Mouse (Mus musculus) heart, embryonic 10.5 days (tissue): ENCODE results near the gene Taar2. TPM values are rescaled to one million over a fixed set of nuclear protein-coding genes. Genes with fewer than 3 reads are reported as not detected.
A peak's percentile ranks its signal among the peaks of the same experiment; 100 is the strongest.

Experiments used
- DNase-seq: peaks from one replicate; pipeline ENCODE4 v3.0.0-alpha.2; 2017; ENCODE audit warnings: low spot score
- H3K27ac ChIP-seq: fragments of 300-500 bp; sonication (generic); 2 replicates; pipeline ENCODE4 v1.5.1; 2016; ENCODE audit warnings: mild to moderate bottlenecking
- H3K27me3 ChIP-seq: fragments of 300-500 bp; sonication (generic); 2 replicates; pipeline ENCODE4 v1.6.1; 2016; ENCODE audit warnings: mild to moderate bottlenecking; ENCODE audit not compliant: poor library complexity, insufficient read depth, severe bottlenecking
- H3K36me3 ChIP-seq: fragments of 300-500 bp; sonication (generic); 2 replicates; pipeline ENCODE4 v1.6.1; 2016; ENCODE audit warnings: mild to moderate bottlenecking, moderate library complexity
- H3K4me1 ChIP-seq: fragments of 300-500 bp; sonication (generic); 2 replicates; pipeline ENCODE4 v1.6.1; 2016; ENCODE audit warnings: mild to moderate bottlenecking
- H3K4me3 ChIP-seq: fragments of 300-500 bp; sonication (generic); 2 replicates; pipeline ENCODE4 v1.5.1; 2016; ENCODE audit warnings: mild to moderate bottlenecking, moderate library complexity
- H3K9me3 ChIP-seq: fragments of 300-500 bp; sonication (generic); 2 replicates; pipeline ENCODE4 v1.6.1; 2016; ENCODE audit warnings: mild to moderate bottlenecking, moderate library complexity
- WGBS: fragments of 180-500 bp; shearing (Covaris S2); methylation state at CpG from one replicate; pipeline ENCODE4 v1.1.7; 2016; 5-methylcytosine and 5-hydroxymethylcytosine counted together
- polyA plus RNA-seq: library from polyadenylated mRNA; unstranded; fragments of >200 nt; fragmentation: Nextera tagmentation; extraction: Ambion mirVana; gene quantifications from 2 replicates; pipeline ENCODE4 v1.2.1, GENCODE M21; 2016

The Taar2 gene
- polyA plus RNA-seq = 0.14 TPM in 1 of 2 replicates, not detected in the other

DNA sequence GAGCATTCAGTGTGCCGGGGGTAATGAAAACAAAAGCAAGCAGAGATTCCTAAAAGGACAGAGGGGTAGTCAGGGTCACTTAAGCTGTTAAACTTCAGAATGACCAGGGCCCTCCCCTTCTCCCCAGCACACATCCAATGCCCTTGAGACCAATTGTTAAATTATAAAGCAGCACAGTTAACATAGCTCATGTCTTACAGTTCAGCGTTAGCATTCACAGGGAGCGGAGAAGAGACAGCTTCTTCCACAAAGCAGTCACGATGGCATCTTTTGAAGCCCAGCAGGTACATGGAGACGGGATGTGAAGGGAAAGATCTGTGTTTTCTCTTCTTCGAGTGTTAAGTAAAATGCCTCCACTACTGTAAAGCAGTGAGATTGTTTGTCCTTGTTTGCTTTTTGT lies at the start of gene Taar2:
Taar2 (plus strand) TSS at position 261 of the 400 bp plus-strand sequence.
- Histone ChIP-seq H3K27me3 (no peaks in the 10 kb centered on the region), H3K4me1 (peaks cover 3% of the 10 kb centered on the region; the same call in 1 of the 2 replicates), H3K36me3 (no peaks in the 10 kb centered on the region), H3K4me3 (no peak within 1 kb of the TSS), H3K9me3 (no peaks in the 10 kb centered on the region), H3K27ac (no peak within 1 kb of the TSS)
- no peak for DNase-seq
- WGBS = 59% methylated on average over 6 of the region's 6 CpGs

DNA sequence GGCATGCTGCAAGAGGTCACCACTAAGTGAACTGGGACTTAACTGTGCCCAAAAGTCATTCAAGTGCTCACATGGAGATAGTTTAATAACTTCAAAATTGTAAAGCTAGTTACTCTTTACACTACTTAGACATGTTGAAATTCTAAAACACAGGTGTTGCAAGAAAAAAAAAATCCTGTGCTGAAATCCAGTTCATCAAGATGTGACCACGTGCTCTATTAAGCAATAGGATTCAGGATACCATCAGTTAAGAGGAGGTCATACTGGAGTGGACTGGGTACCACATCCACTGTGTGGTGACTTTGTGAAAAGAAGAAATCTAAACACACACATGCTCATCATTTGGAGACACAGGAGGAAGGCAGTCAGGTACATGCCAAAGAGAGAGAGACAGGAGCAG lies 45.4 kb upstream of the Taar2 start:
- H3K27ac ChIP-seq = no peak overlapping the region
- H3K4me3 ChIP-seq = no peak overlapping the region
- H3K9me3 ChIP-seq = no peaks in the 10 kb centered on the region
- H3K27me3 ChIP-seq = no peaks in the 10 kb centered on the region
- H3K4me1 ChIP-seq = peaks cover 4% of the 10 kb centered on the region; the same call in 1 of the 2 replicates
- 88% methylated on average over 1 of the region's 1 CpGs for WGBS
- H3K36me3 ChIP-seq = no peaks in the 10 kb centered on the region
- DNase-seq = no peak

DNA sequence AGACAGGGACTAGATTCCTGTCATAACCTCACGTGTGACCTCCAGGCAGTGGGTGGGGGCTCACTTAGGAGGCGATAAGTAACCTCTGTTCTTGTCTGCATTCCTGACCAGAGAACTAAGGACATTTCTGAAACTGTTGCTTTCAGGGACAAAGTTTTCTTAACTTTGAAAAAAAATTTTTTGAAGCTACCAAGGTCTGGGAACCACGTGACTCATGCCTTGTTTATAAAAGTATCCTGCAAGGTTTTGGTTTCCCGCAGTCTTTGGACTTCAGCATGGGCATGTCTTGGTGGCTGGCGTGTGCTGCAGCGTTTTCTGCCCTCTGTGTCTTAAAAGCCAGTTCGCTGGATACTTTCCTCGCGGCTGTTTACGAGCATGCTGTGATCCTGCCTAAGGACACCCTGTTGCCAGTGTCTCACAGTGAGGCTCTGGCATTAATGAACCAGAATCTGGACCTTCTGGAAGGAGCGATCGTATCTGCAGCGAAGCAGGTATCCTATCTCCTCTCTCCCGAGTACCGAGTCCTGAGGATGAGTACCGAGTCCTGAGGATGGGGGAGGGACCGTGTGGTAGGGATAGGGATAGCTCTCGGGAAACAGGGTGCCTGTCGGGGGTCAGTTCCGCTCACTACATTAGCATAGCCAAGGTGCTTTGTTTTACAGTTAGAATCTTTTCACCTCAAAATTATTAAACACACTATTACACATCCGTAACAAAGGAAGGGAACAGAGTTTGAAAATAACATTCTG lies 43.6 kb upstream of the Taar2 start, which contains the start of gene Vnn1:
Vnn1 (plus strand) TSS at position 88 of the 749 bp plus-strand sequence.
- no peaks in the 10 kb centered on the region for H3K27me3 ChIP-seq
- peak within 1 kb of the TSS; percentile 84 for H3K27ac ChIP-seq
- 15% methylated on average over 21 of the region's 21 CpGs for WGBS
- no peaks in the 10 kb centered on the region for H3K36me3 ChIP-seq
- no peaks in the 10 kb centered on the region for H3K9me3 ChIP-seq
- H3K4me1 ChIP-seq = peaks cover 4% of the 10 kb centered on the region; the same call in 1 of the 2 replicates
- peak within 1 kb of the TSS; percentile 58 for H3K4me3 ChIP-seq
- DNase-seq = no peak

DNA sequence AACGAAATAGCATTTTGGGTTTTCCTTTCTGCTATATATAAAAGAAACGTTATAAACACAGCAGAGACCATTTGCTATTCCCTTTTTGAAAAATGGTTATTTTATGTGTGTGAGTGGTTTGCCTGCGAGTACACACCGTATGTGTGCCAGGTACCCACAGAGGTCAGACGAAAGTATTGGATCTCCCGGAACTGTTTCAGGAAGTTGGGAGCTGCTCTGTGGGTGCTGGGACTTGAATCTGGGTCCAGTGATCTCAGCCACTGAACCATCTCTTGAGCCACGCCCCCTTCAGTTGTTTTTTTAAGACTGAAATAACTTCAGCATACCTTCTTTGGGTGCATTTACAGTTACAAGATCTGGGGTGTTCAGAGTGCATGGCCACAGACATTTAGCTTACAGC lies 43.0 kb upstream of the Taar2 start:
- 68% methylated on average over 7 of the region's 7 CpGs for WGBS

DNA sequence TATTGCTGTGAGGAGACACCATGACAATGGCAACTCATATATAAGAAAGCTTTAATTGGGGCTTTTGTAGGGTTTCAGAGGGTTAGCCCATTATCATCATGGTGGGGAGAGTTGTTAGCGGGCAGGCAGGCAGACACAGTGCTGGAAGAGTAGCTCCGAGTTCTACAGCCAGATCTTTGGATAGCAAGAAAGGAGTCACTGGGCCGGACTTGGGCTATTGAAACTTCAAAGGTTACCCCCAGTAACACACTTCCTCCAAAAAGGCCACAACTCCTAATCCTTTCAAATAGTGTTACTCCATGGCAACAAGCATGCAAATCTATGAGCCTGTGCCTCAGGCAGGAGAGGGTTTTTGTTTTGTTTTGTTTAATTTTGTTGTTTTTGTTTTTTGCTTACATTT lies 37.3 kb upstream of the Taar2 start:
- H3K27ac ChIP-seq = no peak overlapping the region
- 79% methylated on average over 3 of the region's 3 CpGs for WGBS
- no peak for DNase-seq

More for the DNA sequence above, 43.0 kb upstream of the Taar2 start:
- no peaks in the 10 kb centered on the region for H3K9me3 ChIP-seq
- H3K36me3 ChIP-seq = no peaks in the 10 kb centered on the region
- DNase-seq = no peak
- H3K27ac ChIP-seq = no peak overlapping the region
- H3K4me1 ChIP-seq = peaks cover 4% of the 10 kb centered on the region; the same call in 1 of the 2 replicates
- H3K27me3 ChIP-seq = no peaks in the 10 kb centered on the region
- peak overlapping the region; percentile 58 for H3K4me3 ChIP-seq

DNA sequence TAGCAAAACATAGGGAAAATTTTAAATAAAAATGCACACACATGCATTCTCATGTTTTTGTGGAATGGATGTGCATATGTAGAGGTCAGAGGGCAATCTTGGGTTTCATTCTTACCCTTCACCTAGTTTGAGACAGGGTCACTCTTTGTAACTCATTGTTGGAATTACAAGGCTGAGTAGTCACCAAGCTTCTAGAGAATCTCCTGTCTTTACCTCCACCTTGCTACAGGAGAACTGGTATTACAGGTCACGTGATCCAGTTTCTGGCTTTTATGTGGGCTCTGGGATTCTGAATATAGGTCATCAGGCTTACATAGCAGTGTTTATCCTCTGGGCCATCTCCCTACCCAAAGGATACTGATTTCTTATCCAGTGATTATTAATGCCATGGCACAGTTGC lies 32.7 kb upstream of the Taar2 start:
- 81% methylated on average over 1 of the region's 1 CpGs for WGBS
- no peak overlapping the region for H3K27ac ChIP-seq
- no peak overlapping the region for H3K4me3 ChIP-seq
- H3K27me3 ChIP-seq = no peaks in the 10 kb centered on the region
- no peak for DNase-seq
- no peaks in the 10 kb centered on the region for H3K9me3 ChIP-seq
- 0 out of 2 replicates have a peak, but pooled peaks cover 8% of the 10 kb centered on the region for H3K36me3 ChIP-seq
- no peaks in the 10 kb centered on the region for H3K4me1 ChIP-seq

More for the DNA sequence above, 37.3 kb upstream of the Taar2 start:
- no peak overlapping the region for H3K4me3 ChIP-seq
- no peaks in the 10 kb centered on the region for H3K27me3 ChIP-seq
- H3K9me3 ChIP-seq = no peaks in the 10 kb centered on the region
- H3K4me1 ChIP-seq = no peaks in the 10 kb centered on the region
- H3K36me3 ChIP-seq = 0 out of 2 replicates have a peak, but pooled peaks cover 8% of the 10 kb centered on the region

DNA sequence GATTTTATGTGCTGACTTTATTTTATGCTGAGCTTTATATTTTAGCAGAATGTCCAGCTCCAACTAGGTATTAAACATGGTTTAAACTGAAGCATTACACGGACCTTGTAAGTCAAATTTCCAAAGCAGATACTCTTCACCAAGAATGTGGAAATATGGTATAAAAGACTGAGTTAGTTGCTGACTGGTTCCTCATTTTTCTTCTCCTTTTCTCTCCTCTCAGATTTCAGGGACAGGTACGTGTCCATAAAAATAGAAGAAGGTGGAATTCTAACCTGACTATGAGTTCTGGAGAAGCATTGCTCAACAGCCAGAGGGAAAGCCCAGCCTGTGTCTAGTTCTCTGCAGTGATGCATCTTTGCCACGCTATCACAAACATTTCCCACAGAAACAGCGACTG lies 18.3 kb upstream of the Taar2 start, which contains the start of gene Taar1:
Taar1 (plus strand) TSS at position 301 of the 400 bp plus-strand sequence.
- 80% methylated on average over 4 of the region's 4 CpGs for WGBS
- Histone ChIP-seq H3K4me1 (no peaks in the 10 kb centered on the region), H3K27me3 (no peaks in the 10 kb centered on the region), H3K27ac (no peak within 1 kb of the TSS), H3K36me3 (no peaks in the 10 kb centered on the region), H3K4me3 (no peak within 1 kb of the TSS), H3K9me3 (no peaks in the 10 kb centered on the region)
- DNase-seq = no peak

DNA sequence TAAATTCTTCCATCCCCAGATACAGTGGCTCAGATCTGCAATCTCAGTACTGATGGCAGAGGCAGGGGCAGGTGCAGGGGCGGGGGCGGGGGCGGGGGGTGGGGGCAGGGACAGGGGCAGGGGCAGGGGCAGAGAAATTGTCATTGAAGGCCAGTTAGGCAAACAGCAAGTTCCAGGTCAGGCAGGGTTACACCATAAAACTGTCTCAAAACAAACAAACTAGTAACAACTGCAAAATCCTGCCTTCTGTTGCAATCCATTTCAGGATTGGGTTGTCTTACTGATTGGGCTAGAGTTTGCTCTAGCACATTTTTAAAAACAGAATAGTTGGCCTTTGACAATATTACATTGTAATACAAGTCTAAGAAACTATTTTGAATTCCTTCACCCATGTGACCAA lies 15.9 kb upstream of the Taar2 start:
- no peak overlapping the region for H3K27ac ChIP-seq
- H3K4me3 ChIP-seq = no peak overlapping the region
- H3K9me3 ChIP-seq = no peaks in the 10 kb centered on the region
- 76% methylated on average over 3 of the region's 3 CpGs for WGBS
- no peaks in the 10 kb centered on the region for H3K4me1 ChIP-seq
- no peaks in the 10 kb centered on the region for H3K27me3 ChIP-seq
- no peak for DNase-seq
- no peaks in the 10 kb centered on the region for H3K36me3 ChIP-seq

DNA sequence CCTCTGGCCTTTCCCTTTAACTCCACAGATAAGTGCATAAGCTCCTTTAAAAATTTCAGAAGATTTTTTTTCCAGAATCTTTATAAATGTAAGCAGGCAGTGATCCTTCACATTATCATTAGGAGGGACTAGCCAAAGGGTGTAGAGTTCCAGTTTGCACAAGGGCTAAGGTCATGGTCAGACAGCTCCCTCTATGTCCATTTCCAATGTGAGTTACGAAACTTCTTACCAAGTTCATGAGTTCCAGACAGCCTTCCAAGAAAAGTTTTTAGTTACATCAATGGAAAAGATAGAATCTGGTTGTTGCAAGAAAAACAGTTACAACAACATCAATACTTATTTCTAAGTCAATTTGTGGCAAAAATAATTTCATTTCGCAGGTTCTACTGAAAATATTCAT lies 14.4 kb upstream of the Taar2 start:
- Histone ChIP-seq H3K9me3 (no peaks in the 10 kb centered on the region), H3K4me1 (no peaks in the 10 kb centered on the region), H3K4me3 (no peak overlapping the region), H3K36me3 (no peaks in the 10 kb centered on the region), H3K27ac (no peak overlapping the region), H3K27me3 (no peaks in the 10 kb centered on the region)
- DNase-seq = no peak
- WGBS = 75% methylated on average over 2 of the region's 2 CpGs

DNA sequence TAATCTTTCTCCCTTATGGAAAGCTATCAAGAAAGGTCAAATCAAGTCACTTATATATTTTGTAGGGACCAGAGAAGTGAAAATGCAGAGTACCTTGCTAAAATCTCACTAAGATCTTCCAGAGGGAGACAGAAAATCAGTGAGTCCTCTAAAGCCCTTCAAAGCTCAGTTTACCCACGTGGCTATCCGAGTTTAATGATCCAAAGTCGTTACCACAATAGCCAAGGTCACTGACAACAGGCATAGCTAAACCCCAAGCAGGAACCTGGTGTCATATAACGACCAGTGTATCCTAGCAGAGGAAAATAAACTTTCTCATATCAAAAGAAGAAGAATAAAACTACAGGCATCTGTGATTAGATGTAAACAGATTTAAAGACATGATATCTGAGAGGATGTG lies 759 bp upstream of the Taar2 start:
- Histone ChIP-seq H3K4me1 (peaks cover 3% of the 10 kb centered on the region; the same call in 1 of the 2 replicates), H3K4me3 (no peak overlapping the region), H3K36me3 (no peaks in the 10 kb centered on the region), H3K27me3 (no peaks in the 10 kb centered on the region), H3K9me3 (no peaks in the 10 kb centered on the region), H3K27ac (no peak overlapping the region)
- no peak for DNase-seq
- WGBS = 49% methylated on average over 4 of the region's 4 CpGs

DNA sequence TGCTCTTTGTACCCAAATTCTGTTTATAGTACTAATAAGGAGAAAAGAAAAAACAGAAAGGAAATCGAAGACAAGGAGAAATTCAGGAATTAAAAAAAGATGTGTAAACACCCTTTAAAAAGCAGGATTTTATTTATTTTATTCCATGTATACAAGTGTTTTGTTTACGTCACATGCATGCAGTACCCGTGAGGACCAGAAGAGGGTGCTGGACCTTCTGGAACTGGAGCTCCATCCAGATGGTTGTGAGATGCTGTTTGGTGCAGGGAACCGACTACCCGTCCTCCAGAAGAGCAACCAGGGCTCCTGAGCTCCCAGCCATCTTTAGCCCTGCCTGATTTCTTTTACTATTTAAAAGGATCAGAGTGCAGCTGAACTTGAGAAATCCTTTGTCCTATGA lies 4.1 kb downstream of the Taar2 start:
- Histone ChIP-seq H3K9me3 (no peaks in the 10 kb centered on the region), H3K4me1 (no peaks in the 10 kb centered on the region), H3K36me3 (no peaks in the 10 kb centered on the region), H3K4me3 (no peak overlapping the region), H3K27ac (no peak overlapping the region), H3K27me3 (no peaks in the 10 kb centered on the region)
- DNase-seq = no peak
- WGBS = 75% methylated on average over 5 of the region's 5 CpGs

DNA sequence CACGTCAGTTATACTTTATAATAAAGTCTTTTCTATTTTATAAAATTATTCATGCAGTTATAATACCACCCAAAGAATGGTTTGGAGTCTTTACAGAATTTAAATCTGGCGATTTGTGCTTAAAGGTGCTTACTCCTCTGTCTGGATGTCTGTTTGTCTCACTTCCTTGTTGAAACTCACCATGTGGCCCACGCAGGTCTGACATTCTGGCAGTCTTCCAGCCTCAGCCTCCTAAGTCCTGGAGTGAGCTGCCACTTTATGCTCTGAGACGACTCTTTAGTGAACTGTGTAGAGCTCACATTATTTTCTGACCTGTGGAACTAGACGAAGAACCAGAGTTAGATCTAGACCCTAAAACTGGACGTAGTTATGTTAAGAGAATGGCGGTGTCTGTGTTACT lies 9.7 kb downstream of the Taar2 start:
- no peak for DNase-seq
- no peak overlapping the region for H3K27ac ChIP-seq
- no peaks in the 10 kb centered on the region for H3K27me3 ChIP-seq
- no peak overlapping the region for H3K4me3 ChIP-seq
- WGBS = 64% methylated on average over 7 of the region's 7 CpGs
- H3K36me3 ChIP-seq = no peaks in the 10 kb centered on the region
- no peaks in the 10 kb centered on the region for H3K9me3 ChIP-seq
- no peaks in the 10 kb centered on the region for H3K4me1 ChIP-seq

DNA sequence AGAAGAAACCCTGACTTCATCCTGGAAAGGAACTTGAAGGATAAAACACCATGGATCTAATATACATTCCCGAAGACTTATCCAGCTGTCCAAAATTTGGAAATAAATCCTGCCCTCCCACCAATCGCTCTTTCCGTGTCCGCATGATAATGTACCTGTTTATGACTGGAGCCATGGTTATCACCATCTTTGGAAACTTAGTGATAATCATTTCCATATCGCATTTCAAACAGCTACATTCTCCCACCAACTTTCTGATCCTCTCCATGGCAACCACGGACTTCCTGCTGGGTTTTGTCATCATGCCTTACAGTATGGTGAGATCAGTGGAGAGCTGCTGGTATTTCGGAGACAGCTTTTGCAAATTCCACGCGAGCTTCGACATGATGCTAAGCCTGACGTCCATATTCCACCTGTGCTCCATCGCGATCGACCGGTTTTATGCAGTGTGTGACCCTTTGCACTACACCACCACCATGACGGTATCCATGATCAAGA lies 11.2 kb downstream of the Taar2 start, which contains the start of gene Taar3:
Taar3 (plus strand) TSS at position 51 of the 498 bp plus-strand sequence.
- Histone ChIP-seq H3K9me3 (no peaks in the 10 kb centered on the region), H3K36me3 (no peaks in the 10 kb centered on the region), H3K27ac (no peak within 1 kb of the TSS), H3K4me1 (0 out of 2 replicates have a peak, but pooled peaks cover 4% of the 10 kb centered on the region), H3K4me3 (no peak within 1 kb of the TSS), H3K27me3 (no peaks in the 10 kb centered on the region)
- WGBS = 85% methylated on average over 16 of the region's 16 CpGs
- DNase-seq = no peak
